Mouse (Mus musculus): ENCODE results near the gene Styk1. TPM values are rescaled to one million over a fixed set of nuclear protein-coding genes. Genes with fewer than 3 reads are reported as not detected.

Gene Styk1
- polyA plus RNA-seq, 1 experiment from 2014 or later: 5.5 TPM

GRCm38 (mm10) chr6:131369866-131370616 lies 16.6 kb upstream of the Styk1 start:
- H3K27me3 ChIP-seq: no peaks in the 10 kb centered on the region
- ChIA-PET CTCF (interaction anchor here (1.3 to 4.7 kb wide), 3 partner anchors 12 to 48 kb away, joined by 3 to 28 read pairs (median 4); no protein-coding TSS in a partner anchor), POLR2A (no interaction called here)
- DNase-seq (ENCODE audit: low read depth, low spot score) (no peak), ATAC-seq (no peak)
- no peak for TF ChIP-seq CTCF (IDR thresholded peaks at IDR 0.05)
- in situ Hi-C loops (cut with MboI; ENCODE audit: low pct_unique_long_range_greater_than_20kb): loop anchor here (5.0 kb wide), 1 partner anchor 47 kb away; no protein-coding TSS in a partner anchor

GRCm38 (mm10) chr6:131367101-131367500 lies 13.7 kb upstream of the Styk1 start:
- ChIA-PET POLR2A (no interaction called here), CTCF (interaction anchor here (0.7 to 4.7 kb wide), 8 partner anchors 9 to 80 kb away, joined by 3 to 28 read pairs (median 5); no protein-coding TSS in a partner anchor)
- DNase-seq (ENCODE audit: low read depth, low spot score): no peak
- in situ Hi-C loops (cut with MboI; ENCODE audit: low pct_unique_long_range_greater_than_20kb): no loop called here
- peak; percentile 84 for ATAC-seq
- H3K27me3 ChIP-seq: no peaks in the 10 kb centered on the region
- peak; percentile 65 for TF ChIP-seq CTCF (IDR thresholded peaks at IDR 0.05)

DNA sequence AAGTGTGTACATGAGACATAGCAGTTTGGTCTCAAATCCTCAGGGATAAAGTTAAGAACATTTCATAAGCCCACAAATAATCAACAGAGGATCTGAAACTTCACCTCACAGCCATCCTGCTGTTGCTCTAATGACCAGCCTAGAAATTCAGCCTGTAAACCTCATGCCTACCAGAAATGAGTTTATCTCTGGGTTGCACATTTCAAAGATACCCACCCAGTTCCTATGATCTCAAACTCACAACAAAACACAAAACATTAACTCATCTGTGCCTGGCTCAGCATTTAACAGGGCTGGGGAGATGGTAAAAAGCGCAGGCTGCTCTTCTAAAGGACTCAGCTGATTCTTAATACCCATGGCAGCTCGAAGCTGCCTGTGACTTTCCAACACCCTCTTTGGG lies 11.0 kb upstream of the Styk1 start:
- no peak for TF ChIP-seq CTCF (IDR thresholded peaks at IDR 0.05)
- DNase-seq (ENCODE audit: low read depth, low spot score) (no peak), ATAC-seq (no peak)
- in situ Hi-C loops (cut with MboI; ENCODE audit: low pct_unique_long_range_greater_than_20kb): no loop called here
- ChIA-PET CTCF (interaction anchor here (1.2 to 1.4 kb wide), 2 partner anchors 12 to 54 kb away, joined by 3 to 4 read pairs; no protein-coding TSS in a partner anchor), POLR2A (no interaction called here)
- no peaks in the 10 kb centered on the region for H3K27me3 ChIP-seq

DNA sequence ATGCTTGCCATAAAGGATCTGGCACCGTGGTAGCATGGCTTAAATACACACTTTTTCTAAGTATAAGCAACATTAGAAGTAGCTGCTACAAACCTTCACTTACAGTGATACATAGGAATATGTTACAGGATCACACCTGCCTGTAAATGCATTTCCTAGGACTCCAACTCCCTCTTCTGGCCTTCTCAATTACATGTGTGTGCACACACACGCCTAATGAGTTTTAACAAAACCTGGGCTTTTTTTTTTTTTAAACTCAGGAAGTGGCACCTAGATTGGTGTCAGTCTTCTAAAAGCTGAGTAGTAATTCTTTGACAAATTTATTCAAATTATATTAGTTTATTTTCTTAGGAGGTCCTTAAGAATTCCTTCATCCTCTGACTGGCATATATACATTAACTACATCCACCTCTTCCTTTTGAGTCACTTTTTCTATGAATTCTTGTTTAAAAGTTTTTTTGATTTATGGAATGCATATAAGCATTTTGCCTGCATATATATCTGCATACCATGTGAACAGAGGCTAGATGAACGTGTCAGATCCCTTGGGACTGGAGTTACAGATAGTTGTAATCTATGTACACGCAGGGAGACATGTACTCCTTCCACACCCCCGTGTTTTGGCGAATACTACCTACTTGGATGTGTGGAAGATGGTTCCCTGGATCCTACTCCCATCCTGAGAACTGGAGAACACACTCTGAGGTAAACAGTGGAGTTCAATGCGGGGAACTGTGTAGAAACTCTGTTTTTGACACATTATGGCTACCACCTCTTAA lies 9.8 kb upstream of the Styk1 start:
- ChIA-PET POLR2A (no interaction called here), CTCF (interaction anchor here (1.2 to 1.4 kb wide), 2 partner anchors 13 to 55 kb away, joined by 3 to 4 read pairs; no protein-coding TSS in a partner anchor)
- in situ Hi-C loops (cut with MboI; ENCODE audit: low pct_unique_long_range_greater_than_20kb): no loop called here
- ATAC-seq (no peak), DNase-seq (ENCODE audit: low read depth, low spot score) (no peak)
- no peaks in the 10 kb centered on the region for H3K27me3 ChIP-seq
- TF ChIP-seq CTCF (IDR thresholded peaks at IDR 0.05): no peak

GRCm38 (mm10) chr6:131360693-131361092 lies 7.3 kb upstream of the Styk1 start:
- ChIA-PET POLR2A (no interaction called here), CTCF (interaction anchor here (1.3 kb wide), 1 partner anchor 67 kb away, joined by 3 read pairs; no protein-coding TSS in a partner anchor)
- no peaks in the 10 kb centered on the region for H3K27me3 ChIP-seq
- in situ Hi-C loops (cut with MboI; ENCODE audit: low pct_unique_long_range_greater_than_20kb): no loop called here
- no peak for TF ChIP-seq CTCF (IDR thresholded peaks at IDR 0.05)
- DNase-seq (ENCODE audit: low read depth, low spot score): no peak
- ATAC-seq: no peak

DNA sequence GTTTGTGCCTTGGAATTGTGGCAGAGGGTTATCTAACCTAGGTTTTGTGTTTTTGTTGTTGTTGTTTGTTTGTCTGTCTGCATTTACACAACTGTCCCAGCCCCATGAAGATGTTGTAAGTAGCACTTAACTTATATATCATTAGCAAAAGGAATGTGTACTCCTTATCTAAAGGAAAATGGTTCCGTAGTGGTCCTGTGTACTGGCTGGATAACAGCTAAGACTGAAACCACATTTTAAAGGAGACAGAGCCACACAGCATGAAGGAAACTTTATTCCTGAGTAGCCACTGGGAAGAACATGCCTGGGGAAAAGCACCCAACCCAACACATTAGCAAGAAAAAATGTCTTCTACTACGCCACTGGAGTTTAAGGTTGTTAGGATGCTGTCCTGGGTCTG lies 6.1 kb upstream of the Styk1 start:
- no peaks in the 10 kb centered on the region for H3K27me3 ChIP-seq
- ATAC-seq: no peak
- TF ChIP-seq CTCF (IDR thresholded peaks at IDR 0.05): no peak
- no peak for DNase-seq (ENCODE audit: low read depth, low spot score)
- ChIA-PET POLR2A (no interaction called here), CTCF (no interaction called here)
- in situ Hi-C loops (cut with MboI; ENCODE audit: low pct_unique_long_range_greater_than_20kb): no loop called here

GRCm38 (mm10) chr6:131354913-131355312 lies 1.5 kb upstream of the Styk1 start:
- in situ Hi-C loops (cut with MboI; ENCODE audit: low pct_unique_long_range_greater_than_20kb): loop anchor here (5.0 kb wide), 2 partner anchors 63 to 1778 kb away; partner anchors contain the start of genes Klre1 and Magohb
- no peak for TF ChIP-seq CTCF (IDR thresholded peaks at IDR 0.05)
- no peak for DNase-seq (ENCODE audit: low read depth, low spot score)
- ChIA-PET POLR2A (no interaction called here), CTCF (interaction anchor here (1.0 to 1.9 kb wide), 3 partner anchors 10 to 65 kb away, joined by 3 to 6 read pairs (median 3); no protein-coding TSS in a partner anchor)
- H3K27me3 ChIP-seq: no peaks in the 10 kb centered on the region
- no peak for ATAC-seq

DNA sequence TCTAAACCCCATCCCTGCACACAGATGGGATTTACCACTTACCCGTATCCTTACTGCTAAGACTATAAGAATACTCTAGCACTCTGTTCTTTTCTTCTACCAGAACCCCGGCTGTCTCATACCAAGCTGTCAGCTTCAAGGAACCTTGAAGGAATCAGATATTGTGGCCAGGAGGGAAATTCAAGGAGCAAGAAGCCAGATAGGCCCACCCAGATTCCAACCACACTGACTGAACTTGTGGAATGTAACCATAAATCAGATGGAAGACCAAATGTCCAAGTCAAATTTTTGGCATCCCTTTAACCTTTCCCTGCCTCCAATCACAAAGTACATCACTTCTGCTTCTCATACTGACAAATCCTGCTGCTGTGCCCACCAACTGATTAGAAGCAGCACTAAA lies 6.4 kb downstream of the Styk1 start:
- in situ Hi-C loops (cut with MboI; ENCODE audit: low pct_unique_long_range_greater_than_20kb): no loop called here
- peak; percentile 91 for ATAC-seq
- CTCF ChIA-PET: no interaction called here
- peak; percentile 35 for DNase-seq (ENCODE audit: low read depth, low spot score)
- H3K27me3 ChIP-seq: no peaks in the 10 kb centered on the region
- TF ChIP-seq CTCF (IDR thresholded peaks at IDR 0.05): no peak
- POLR2A ChIA-PET: no interaction called here

GRCm38 (mm10) chr6:131344346-131344745 lies 9.1 kb downstream of the Styk1 start:
- no peak for ATAC-seq
- H3K27me3 ChIP-seq: no peaks in the 10 kb centered on the region
- ChIA-PET CTCF (no interaction called here), POLR2A (no interaction called here)
- DNase-seq (ENCODE audit: low read depth, low spot score): no peak
- in situ Hi-C loops (cut with MboI; ENCODE audit: low pct_unique_long_range_greater_than_20kb): no loop called here
- TF ChIP-seq CTCF (IDR thresholded peaks at IDR 0.05): no peak

DNA sequence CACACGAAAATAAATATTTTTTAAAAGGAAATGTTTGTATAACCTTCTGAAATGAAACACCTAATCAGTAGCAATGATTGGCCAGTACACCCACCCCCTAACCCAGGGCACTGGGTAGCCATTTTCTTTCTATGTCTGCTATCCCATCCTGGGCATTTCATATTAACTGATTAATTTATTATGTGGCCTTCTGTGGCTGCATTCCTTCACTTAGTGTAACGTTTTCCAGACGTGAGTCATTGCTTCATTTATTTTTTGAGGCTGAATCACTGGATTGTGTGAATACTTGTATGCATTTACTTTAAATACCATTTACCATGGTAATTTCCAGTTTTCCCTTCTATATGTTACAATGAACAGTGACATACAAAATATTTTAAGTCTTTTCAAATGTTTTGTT lies 13.3 kb downstream of the Styk1 start:
- H3K27me3 ChIP-seq: no peaks in the 10 kb centered on the region
- POLR2A ChIA-PET: no interaction called here
- ATAC-seq (peak; percentile 76), DNase-seq (ENCODE audit: low read depth, low spot score) (peak; percentile 30)
- CTCF ChIA-PET: interaction anchor here (1.8 to 2.1 kb wide), 2 partner anchors 13 kb away, joined by 4 read pairs; partner anchors contain the start of gene Styk1
- in situ Hi-C loops (cut with MboI; ENCODE audit: low pct_unique_long_range_greater_than_20kb): no loop called here
- no peak for TF ChIP-seq CTCF (IDR thresholded peaks at IDR 0.05)

GRCm38 (mm10) chr6:131339309-131339708 lies 14.1 kb downstream of the Styk1 start:
- ChIA-PET CTCF (interaction anchor here (2.1 kb wide), 1 partner anchor 12 kb away, joined by 4 read pairs; no protein-coding TSS in a partner anchor), POLR2A (no interaction called here)
- no peaks in the 10 kb centered on the region for H3K27me3 ChIP-seq
- DNase-seq (ENCODE audit: low read depth, low spot score): no peak
- ATAC-seq: no peak
- TF ChIP-seq CTCF (IDR thresholded peaks at IDR 0.05): no peak
- in situ Hi-C loops (cut with MboI; ENCODE audit: low pct_unique_long_range_greater_than_20kb): no loop called here
